Mouse (Mus musculus) heart, adult 2 months (tissue): ENCODE results near the gene Hpse2.

Source experiments
- CTCF ChIP-seq: fragments of 200-600 bp; IDR thresholded peaks from 2 replicates; pipeline ENCODE4 v1.8.1; 2022; ENCODE audit warnings: antibody characterized with exemption, mild to moderate bottlenecking, moderate library complexity
- EP300 ChIP-seq: fragments of 200-500 bp; IDR thresholded peaks from 2 replicates; pipeline ENCODE4 v1.6.1; 2011; ENCODE audit warnings: low read depth, low read length, control low read depth; ENCODE audit not compliant: insufficient read depth

DNA sequence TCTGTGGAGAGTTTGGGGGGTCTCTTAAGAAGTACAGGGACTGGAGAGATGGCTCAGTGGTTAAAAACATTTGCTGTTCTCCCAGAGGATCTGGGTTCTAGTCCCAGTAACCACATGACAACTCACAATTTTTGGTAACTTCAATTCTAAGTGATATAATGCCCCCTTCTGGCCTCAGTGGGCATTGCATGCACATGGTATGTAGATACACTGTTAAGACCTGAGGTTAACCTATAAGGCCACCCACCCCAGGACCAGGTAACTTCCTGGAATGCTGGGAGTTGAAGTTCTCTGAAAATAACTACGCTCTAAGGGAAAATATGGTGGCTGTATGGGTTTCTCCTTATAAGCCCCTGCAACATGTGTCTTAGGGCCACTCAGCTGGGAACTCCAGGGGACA is 611.3 kb downstream of the Hpse2 start:
- TF ChIP-seq CTCF (peak; percentile 68), EP300 (no peak)
